Mouse (Mus musculus): ENCODE results near the gene Olfr291.

Gene Olfr291

DNA sequence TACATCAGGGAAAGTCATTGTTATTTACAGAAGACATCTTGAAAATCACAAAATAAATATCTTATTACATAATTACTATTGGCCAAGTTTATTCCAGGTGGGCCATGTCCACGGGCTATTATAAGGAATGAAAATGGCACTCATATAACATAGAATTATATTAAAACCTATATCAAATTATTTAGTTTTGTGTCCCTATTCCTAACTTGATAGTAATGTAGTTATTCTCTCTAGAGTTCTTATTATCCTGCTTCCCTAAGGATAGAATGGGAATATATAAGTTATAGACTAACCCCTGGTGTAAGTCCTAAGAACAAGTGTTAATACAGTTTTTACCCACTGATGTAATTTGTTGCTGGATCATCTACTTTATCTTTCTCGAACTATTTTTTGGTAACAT, at the start of gene Olfr291:
Gene Olfr291, plus strand, starts transcription at position 301 of the 400 bp plus-strand sequence.
- no peak for DNase-seq

DNA sequence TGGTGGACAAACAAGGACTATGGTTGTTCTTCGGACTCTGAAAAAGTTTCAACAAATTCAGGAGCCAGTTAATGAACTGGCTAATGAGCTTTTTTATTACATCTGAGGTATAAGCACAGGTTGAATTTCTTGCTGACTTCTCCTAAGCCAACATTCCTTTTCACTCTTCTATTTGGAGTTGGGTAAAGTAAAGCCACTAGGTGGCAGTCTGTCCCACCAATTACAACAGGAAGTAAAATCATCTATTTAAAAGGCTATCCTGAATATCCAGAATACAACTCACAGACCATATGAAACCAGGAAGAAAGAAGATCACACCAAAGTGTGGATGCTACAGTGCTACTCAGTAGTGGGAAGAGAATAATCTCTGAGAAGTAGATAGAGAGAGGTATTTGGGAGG, 48.1 kb upstream of the Olfr291 start:
- DNase-seq, result no peak

DNA sequence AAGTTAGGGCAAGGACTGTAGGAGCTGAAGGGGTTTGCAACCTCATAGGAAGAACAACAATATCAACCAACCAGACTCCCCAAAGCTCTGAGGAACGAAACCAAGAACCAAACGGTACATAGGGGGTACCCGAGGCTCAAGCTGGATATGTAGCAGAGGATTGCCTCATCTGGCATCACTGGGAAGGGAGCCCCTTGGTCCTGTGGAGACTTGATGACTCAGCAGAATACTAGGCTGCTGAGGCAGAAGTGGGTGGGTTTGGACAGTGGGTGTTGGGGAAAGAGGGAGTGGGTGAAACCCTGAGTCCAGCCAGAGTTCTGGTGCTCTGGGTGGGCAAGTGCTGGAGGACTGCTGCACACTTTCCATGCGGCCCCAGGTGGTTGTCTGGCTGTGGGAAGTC, 47.2 kb upstream of the Olfr291 start:
- no peak for DNase-seq

DNA sequence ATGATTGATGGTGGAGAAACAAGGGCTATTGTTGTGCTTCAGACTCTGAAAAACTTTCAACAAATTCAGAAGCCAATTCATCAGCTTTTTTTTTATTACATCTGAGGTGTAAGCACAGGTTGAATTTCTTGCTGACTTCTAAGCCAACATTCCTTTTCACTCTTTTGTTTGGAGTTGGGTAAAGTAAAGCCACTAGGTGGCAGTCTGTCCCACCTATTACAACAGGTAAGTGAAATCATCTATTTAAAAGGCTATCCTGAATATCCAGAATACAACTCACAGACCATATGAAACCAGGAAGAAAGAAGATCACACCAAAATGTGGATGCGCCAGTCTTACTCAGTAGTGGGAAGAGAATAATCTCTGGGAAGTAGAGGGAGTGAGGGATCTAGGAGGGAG, 31.2 kb downstream of the Olfr291 start:
- DNase-seq, result peak; percentile 11

Measured in right cerebral cortex, adult 18-20 months (tissue).